Mouse (Mus musculus) neutrophil, adult 65 days (primary cell): Measurements from ENCODE around the gene Far1. TPM values are rescaled to one million over a fixed set of nuclear protein-coding genes. Genes with fewer than 3 reads are reported as not detected.

Experiments
- total RNA-seq: library from RNA; stranded (reverse); gene quantifications from 2 replicates; pipeline ENCODE4 v1.2.4, GENCODE M21; 2023

Gene Far1
- 163 and 232 TPM in 2 replicates for total RNA-seq

DNA sequence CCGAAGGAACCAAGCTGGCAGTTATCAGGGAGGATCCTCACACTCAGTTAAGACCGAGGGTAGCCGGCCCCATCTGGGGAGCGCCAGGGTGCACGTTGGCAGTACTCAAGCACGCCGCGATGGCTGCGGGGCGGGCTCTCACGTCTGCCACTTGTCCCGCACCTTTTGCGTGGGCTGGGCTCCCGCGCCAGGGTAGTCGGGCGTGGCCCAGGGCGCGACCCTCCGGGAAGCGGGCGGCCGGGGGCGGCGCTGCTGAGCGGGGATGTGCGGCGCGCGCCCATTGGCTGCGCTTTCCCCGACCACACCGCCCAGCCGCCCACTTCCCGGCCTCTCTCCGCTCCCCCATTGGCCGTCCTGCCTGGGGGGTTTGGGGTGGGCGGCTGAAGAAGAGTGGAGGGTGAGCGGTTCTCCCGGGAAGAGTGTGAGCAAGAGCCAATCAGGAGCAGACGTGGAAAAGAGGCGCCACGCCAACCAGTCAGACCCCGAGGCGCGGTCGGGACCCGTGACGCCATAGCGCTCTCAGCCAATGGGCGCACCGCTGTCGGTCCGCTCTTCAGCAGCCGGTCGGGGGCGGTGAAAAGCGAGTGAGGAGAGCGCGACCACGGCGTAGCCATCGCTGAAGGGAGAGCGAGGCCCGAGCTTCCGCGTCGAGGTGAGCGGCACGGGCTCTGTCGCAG, at the start of gene Far1:
Gene Far1, plus strand, starts transcription at position 549 of the 677 bp plus-strand sequence.

Other genes with a start within 250 kb of the Far1 start
- 36.1 and 48.6 TPM in 2 replicates for gene Btbd10, start 144.4 kb upstream of the Far1 start, total RNA-seq
- not detected in 2 replicates for gene Pth, start 125.3 kb upstream of the Far1 start, total RNA-seq